Comparison of ENCODE assay signal across 19 mouse cellular contexts in genomic region chr11:113711061-113711460, GRCm38 (mm10). TPM values are rescaled to one million over a fixed set of nuclear protein-coding genes. Genes with fewer than 3 reads are reported as not detected.
DNase-seq lines count a peak whose midpoint lies in the region; ATAC-seq and TF ChIP-seq lines count a peak whose summit lies in the region.
"Had no signal": no experiment of that assay in that cellular context is flagged by ENCODE, and none has a peak within 500 bp of the region (broad histone marks: within the 10 kb centered on the region; RNA-seq: fewer than 3 reads in every experiment).

No protein-coding gene starts in this region.

- no peak for TF ChIP-seq CTCF in testis, adult 2 months (IDR thresholded peaks at IDR 0.05; ENCODE audit: control insufficient read depth, insufficient read depth, insufficient replicate concordance, low read depth, low read length)
- TF ChIP-seq CTCF in midbrain, postnatal 0 days (IDR thresholded peaks at IDR 0.05) = 0 out of 2 replicates have a peak, but pooled peaks have one; percentile 13

- no peak overlapping the region for H3K9ac ChIP-seq in forebrain, embryonic 12.5 days
- H3K9ac ChIP-seq in forebrain, embryonic 14.5 days (ENCODE audit: low read length) = no peak overlapping the region
- H3K9ac ChIP-seq in kidney, embryonic 14.5 days (ENCODE audit: low read depth, low read length) = no peak overlapping the region
- H3K9ac ChIP-seq in midbrain, postnatal 0 days (replicated peaks; ENCODE audit: low read length, poor library complexity, severe bottlenecking) = no peak overlapping the region
- H3K9ac ChIP-seq: hindbrain, embryonic 15.5 days; limb, embryonic 15.5 days had no signal

- DNase-seq in forebrain, embryonic 14.5 days (ENCODE audit: low spot score) = no peak
- DNase-seq in kidney, postnatal 25 days = no peak
- DNase-seq in testis, postnatal 10 days (ENCODE audit: low spot score) = no peak
- DNase-seq in midbrain, postnatal 0 days (ENCODE audit: low spot score) = no peak
- no peak for DNase-seq in thymus, postnatal 10 days (ENCODE audit: low spot score in 2 of 2)
- DNase-seq: cerebellum, adult 2 months; gastrocnemius, postnatal 14 days; lung, adult 2 months; right cerebral cortex, postnatal 25 days; thymus, adult 18-20 months had no signal

- peak overlapping the region; percentile 24; the same call in 1 of the 2 replicates for H3K4me2 ChIP-seq in forebrain, embryonic 12.5 days
- H3K4me2 ChIP-seq in forebrain, embryonic 14.5 days (ENCODE audit: low read length) = no peak overlapping the region
- H3K4me2 ChIP-seq in kidney, embryonic 14.5 days (replicated peaks; ENCODE audit: low read depth, low read length) = no peak overlapping the region
- H3K4me2 ChIP-seq in midbrain, postnatal 0 days (ENCODE audit: low read depth, low read length, poor library complexity, severe bottlenecking) = no peak overlapping the region
- H3K4me2 ChIP-seq: hindbrain, embryonic 15.5 days; limb, embryonic 15.5 days had no signal

- peaks cover 32% of the 10 kb centered on the region for H3K4me1 ChIP-seq in forebrain, embryonic 12.5 days
- H3K4me1 ChIP-seq in forebrain, embryonic 14.5 days (ENCODE audit: control insufficient read depth, insufficient read depth, low read length) = peaks cover 15% of the 10 kb centered on the region
- H3K4me1 ChIP-seq in kidney, embryonic 14.5 days (ENCODE audit: control insufficient read depth, insufficient read depth, low read length) = peaks cover 19% of the 10 kb centered on the region
- H3K4me1 ChIP-seq in testis, adult 2 months (ENCODE audit: control insufficient read depth, insufficient read depth, low read length) = peaks cover 18% of the 10 kb centered on the region
- peaks cover 3% of the 10 kb centered on the region for H3K4me1 ChIP-seq in midbrain, postnatal 0 days (ENCODE audit: insufficient read depth, low read length)

- TF ChIP-seq POLR2A in testis, adult 2 months (IDR thresholded peaks at IDR 0.05; ENCODE audit: control insufficient read depth, low read depth, low read length) = no peak

- no peaks in the 10 kb centered on the region for H3K9me3 ChIP-seq in forebrain, embryonic 12.5 days
- no peaks in the 10 kb centered on the region for H3K9me3 ChIP-seq in forebrain, embryonic 14.5 days (replicated peaks; ENCODE audit: control insufficient read depth, low read length)
- no peaks in the 10 kb centered on the region for H3K9me3 ChIP-seq in kidney, embryonic 14.5 days (ENCODE audit: control insufficient read depth, low read length)
- no peaks in the 10 kb centered on the region for H3K9me3 ChIP-seq in midbrain, postnatal 0 days (ENCODE audit: low read length)
- H3K9me3 ChIP-seq: heart, embryonic 13.5 days; hindbrain, embryonic 15.5 days; kidney, embryonic 15.5 days; limb, embryonic 15.5 days had no signal

- 25% methylated on average over 1 of the region's 1 CpGs for WGBS in forebrain, embryonic 12.5 days
- WGBS in forebrain, embryonic 14.5 days = 62% methylated on average over 1 of the region's 1 CpGs
- 67% methylated on average over 1 of the region's 1 CpGs for WGBS in kidney, embryonic 14.5 days
- WGBS in midbrain, postnatal 0 days = 57% methylated on average over 1 of the region's 1 CpGs

- no peak for ATAC-seq in forebrain, embryonic 12.5 days (ENCODE audit: low FRiP score)
- ATAC-seq in forebrain, embryonic 14.5 days = no peak
- no peak for ATAC-seq in kidney, embryonic 14.5 days (ENCODE audit: low FRiP score, low TSS enrichment)
- ATAC-seq in midbrain, postnatal 0 days (ENCODE audit: low FRiP score) = no peak

- H3K4me3 ChIP-seq in forebrain, embryonic 12.5 days (replicated peaks) = no peak overlapping the region
- H3K4me3 ChIP-seq in forebrain, embryonic 14.5 days (ENCODE audit: low read depth, low read length) = no peak overlapping the region
- no peak overlapping the region for H3K4me3 ChIP-seq in kidney, embryonic 14.5 days (ENCODE audit: low read length)
- H3K4me3 ChIP-seq in testis, adult 2 months (ENCODE audit: control insufficient read depth, low read depth, low read length) = peak overlapping the region; percentile 57; the same call in 1 of the 2 replicates
- H3K4me3 ChIP-seq in midbrain, postnatal 0 days (ENCODE audit: low read depth, low read length) = no peak overlapping the region
- H3K4me3 ChIP-seq: heart, embryonic 13.5 days; hindbrain, embryonic 15.5 days; kidney, embryonic 15.5 days; left cerebral cortex, adult 2 months; limb, embryonic 15.5 days; megakaryocyte, embryonic 14.5 days had no signal

- peaks cover 4% of the 10 kb centered on the region for H3K36me3 ChIP-seq in forebrain, embryonic 12.5 days (replicated peaks)
- 0 out of 2 replicates have a peak, but pooled peaks cover 3% of the 10 kb centered on the region for H3K36me3 ChIP-seq in forebrain, embryonic 14.5 days (ENCODE audit: control insufficient read depth, insufficient read depth, low read length)
- H3K36me3 ChIP-seq in kidney, embryonic 14.5 days (ENCODE audit: control insufficient read depth, insufficient read depth, low read length) = no peaks in the 10 kb centered on the region
- no peaks in the 10 kb centered on the region for H3K36me3 ChIP-seq in testis, adult 2 months (ENCODE audit: control insufficient read depth, insufficient read depth, low read length)
- no peaks in the 10 kb centered on the region for H3K36me3 ChIP-seq in midbrain, postnatal 0 days (ENCODE audit: insufficient read depth, low read length)
- H3K36me3 ChIP-seq: hindbrain, embryonic 15.5 days; limb, embryonic 15.5 days had no signal

- peak overlapping the region; percentile 82; the same call in 1 of the 2 replicates for H3K27ac ChIP-seq in forebrain, embryonic 12.5 days
- no peak overlapping the region for H3K27ac ChIP-seq in forebrain, embryonic 14.5 days (ENCODE audit: low read depth, low read length)
- peak overlapping the region; percentile 71; the same call in 1 of the 2 replicates for H3K27ac ChIP-seq in kidney, embryonic 14.5 days (ENCODE audit: low read depth, low read length)
- H3K27ac ChIP-seq in testis, adult 2 months (ENCODE audit: control insufficient read depth, insufficient read depth, low read depth, low read length) = no peak overlapping the region
- no peak overlapping the region for H3K27ac ChIP-seq in midbrain, postnatal 0 days (ENCODE audit: low read depth, low read length)

- peaks cover 26% of the 10 kb centered on the region for H3K27me3 ChIP-seq in forebrain, embryonic 12.5 days
- no peaks in the 10 kb centered on the region for H3K27me3 ChIP-seq in forebrain, embryonic 14.5 days (replicated peaks; ENCODE audit: control insufficient read depth, insufficient read depth, low read length)
- H3K27me3 ChIP-seq in kidney, embryonic 14.5 days (ENCODE audit: control insufficient read depth, insufficient read depth, low read length) = no peaks in the 10 kb centered on the region; the same call in 1 of the 2 replicates
- H3K27me3 ChIP-seq in testis, adult 2 months (ENCODE audit: control insufficient read depth, insufficient read depth, low read length) = no peaks in the 10 kb centered on the region
- no peaks in the 10 kb centered on the region for H3K27me3 ChIP-seq in midbrain, postnatal 0 days (ENCODE audit: insufficient read depth, low read length)
- H3K27me3 ChIP-seq: hindbrain, embryonic 15.5 days; limb, embryonic 15.5 days had no signal

RNA-seq across cellular contexts. Expression of gene Cpsf4l, which starts 1.2 kb away (rescaled TPM):
- 0.32 and 0.69 TPM in 2 replicates for polyA plus RNA-seq in forebrain, embryonic 12.5 days (2016; fragmentation: Nextera tagmentation; extraction: Ambion mirVana)
- polyA plus RNA-seq in forebrain, embryonic 14.5 days (2014; fragmentation: Nextera tagmentation; extraction: Ambion mirVana) = not detected in 2 replicates
- polyA plus RNA-seq in kidney, embryonic 14.5 days (2014; fragmentation: Nextera tagmentation; extraction: Ambion mirVana) = 0.90 and 1.4 TPM in 2 replicates
- polyA plus RNA-seq in testis, adult 2 months (2012; rRNA removed) = 74.1 and 80.7 TPM in 2 replicates
- total RNA-seq in midbrain, postnatal 0 days (2014; rRNA removed) = 0.22 TPM in 1 of 2 replicates, not detected in the other
- 0.20 TPM in 2 replicates for polyA plus RNA-seq in midbrain, postnatal 0 days (2015; fragmentation: Nextera tagmentation; extraction: Ambion mirVana)
- total RNA-seq: gastrocnemius, postnatal 14 days; left cerebral cortex, adult 2 months had no signal
- polyA plus RNA-seq: lung, adult 2 months had no signal

RNA-seq across cellular contexts. Expression of gene D11Wsu47e, which starts 26.8 kb away (rescaled TPM):
- 24.5 and 25.7 TPM in 2 replicates for polyA plus RNA-seq in forebrain, embryonic 12.5 days (2016; fragmentation: Nextera tagmentation; extraction: Ambion mirVana)
- 27.0 and 28.4 TPM in 2 replicates for polyA plus RNA-seq in forebrain, embryonic 14.5 days (2014; fragmentation: Nextera tagmentation; extraction: Ambion mirVana)
- 20.5 and 29.7 TPM in 2 replicates for polyA plus RNA-seq in kidney, embryonic 14.5 days (2014; fragmentation: Nextera tagmentation; extraction: Ambion mirVana)
- 226 and 236 TPM in 2 replicates for polyA plus RNA-seq in testis, adult 2 months (2012; rRNA removed)
- 19.5 and 26.8 TPM in 2 replicates for total RNA-seq in midbrain, postnatal 0 days (2014; rRNA removed)
- polyA plus RNA-seq in midbrain, postnatal 0 days (2015; fragmentation: Nextera tagmentation; extraction: Ambion mirVana) = 27.8 and 27.9 TPM in 2 replicates

RNA-seq across cellular contexts. Expression of gene Fam104a, which starts 27.1 kb away (rescaled TPM):
- 53.2 and 56.7 TPM in 2 replicates for polyA plus RNA-seq in forebrain, embryonic 12.5 days (2016; fragmentation: Nextera tagmentation; extraction: Ambion mirVana)
- 53.2 and 53.7 TPM in 2 replicates for polyA plus RNA-seq in forebrain, embryonic 14.5 days (2014; fragmentation: Nextera tagmentation; extraction: Ambion mirVana)
- 49.7 and 49.8 TPM in 2 replicates for polyA plus RNA-seq in kidney, embryonic 14.5 days (2014; fragmentation: Nextera tagmentation; extraction: Ambion mirVana)
- 143 and 168 TPM in 2 replicates for polyA plus RNA-seq in testis, adult 2 months (2012; rRNA removed)
- total RNA-seq in midbrain, postnatal 0 days (2014; rRNA removed) = 29.5 and 30.1 TPM in 2 replicates
- polyA plus RNA-seq in midbrain, postnatal 0 days (2015; fragmentation: Nextera tagmentation; extraction: Ambion mirVana) = 46.3 and 48.7 TPM in 2 replicates

RNA-seq across cellular contexts. Expression of gene Cdc42ep4, which starts 40.6 kb away (rescaled TPM):
- polyA plus RNA-seq in forebrain, embryonic 12.5 days (2016; fragmentation: Nextera tagmentation; extraction: Ambion mirVana) = 109 and 113 TPM in 2 replicates
- 52.4 and 61.5 TPM in 2 replicates for polyA plus RNA-seq in forebrain, embryonic 14.5 days (2014; fragmentation: Nextera tagmentation; extraction: Ambion mirVana)
- 36.0 and 45.4 TPM in 2 replicates for polyA plus RNA-seq in kidney, embryonic 14.5 days (2014; fragmentation: Nextera tagmentation; extraction: Ambion mirVana)
- 27.4 and 29.4 TPM in 2 replicates for polyA plus RNA-seq in testis, adult 2 months (2012; rRNA removed)
- total RNA-seq in midbrain, postnatal 0 days (2014; rRNA removed) = 88.0 and 89.5 TPM in 2 replicates
- 60.3 and 63.2 TPM in 2 replicates for polyA plus RNA-seq in midbrain, postnatal 0 days (2015; fragmentation: Nextera tagmentation; extraction: Ambion mirVana)

Comparison
In these comparisons a context has a peak if more than half of its experiments do, and no peak if none do; other contexts are left out.
1. H3K27ac ChIP-seq: peak in forebrain, embryonic 12.5 days (single experiment) and kidney, embryonic 14.5 days (single experiment); none in forebrain, embryonic 14.5 days (single experiment), testis, adult 2 months (single experiment) and midbrain, postnatal 0 days (single experiment).
2. RNA of gene Cpsf4l, which starts 1.2 kb away (polyA plus RNA-seq): 74.1 to 80.7 TPM in testis, adult 2 months; 0.90 to 1.4 TPM in kidney, embryonic 14.5 days, 0.32 to 0.69 TPM in forebrain, embryonic 12.5 days, 0.20 TPM in midbrain, postnatal 0 days and not detected in forebrain, embryonic 14.5 days; every median in the first group is over 10 times any median in the second.